Mouse (Mus musculus): ENCODE results near the gene Nr6a1. TPM values are rescaled to one million over a fixed set of nuclear protein-coding genes. Genes with fewer than 3 reads are reported as not detected.

Nr6a1 gene
- polyA plus RNA-seq, 1 experiment from 2014 or later: 3.3 TPM

GRCm38 (mm10) chr2:38695770-38696169, 231.7 kb downstream of the Nr6a1 start:
- 61% methylated on average over 9 of the region's 9 CpGs for WGBS
- Histone ChIP-seq H3K27me3 (ENCODE audit: control insufficient read depth, insufficient read depth, low read length) (no peaks in the 10 kb centered on the region), H3K4me1 (ENCODE audit: control insufficient read depth, insufficient read depth, low read length) (peaks cover 3% of the 10 kb centered on the region; the same call in 1 of the 2 replicates), H3K9me3 (ENCODE audit: control insufficient read depth, low read length) (no peaks in the 10 kb centered on the region), H3K27ac (ENCODE audit: low read depth, low read length) (no peak overlapping the region), H3K4me2 (ENCODE audit: low read depth, low read length) (no peak overlapping the region), H3K4me3 (ENCODE audit: low read depth, low read length) (no peak overlapping the region), H3K9ac (replicated peaks; ENCODE audit: low read depth, low read length) (no peak overlapping the region), H3K36me3 (ENCODE audit: control insufficient read depth, insufficient read depth, low read length) (no peaks in the 10 kb centered on the region)
- ATAC-seq (ENCODE audit: low read depth): no peak

DNA sequence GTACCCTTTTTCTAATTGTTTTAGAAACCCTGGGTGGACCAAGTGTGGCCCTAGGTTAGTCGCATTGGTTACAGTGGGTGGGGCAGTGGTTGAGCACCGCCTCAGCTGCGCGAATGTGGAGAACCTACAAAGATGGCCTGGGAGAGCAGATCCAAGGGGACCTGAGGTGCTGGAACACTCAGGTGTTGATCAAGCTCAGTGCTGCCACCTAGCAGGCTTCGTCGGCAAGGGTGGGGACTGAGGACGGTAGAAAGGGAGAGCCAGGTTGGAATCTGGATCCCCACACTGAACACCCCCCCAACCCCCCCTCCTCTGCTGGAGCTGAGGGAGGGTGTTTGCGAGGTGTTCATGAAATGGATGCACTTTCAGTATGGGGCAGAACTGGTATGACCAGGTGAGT, 235.9 kb downstream of the Nr6a1 start:
- Histone ChIP-seq H3K4me2 (ENCODE audit: low read depth, low read length) (no peak overlapping the region), H3K4me1 (ENCODE audit: control insufficient read depth, insufficient read depth, low read length) (peaks cover 12% of the 10 kb centered on the region), H3K27me3 (ENCODE audit: control insufficient read depth, insufficient read depth, low read length) (no peaks in the 10 kb centered on the region), H3K4me3 (ENCODE audit: low read depth, low read length) (no peak overlapping the region), H3K36me3 (ENCODE audit: control insufficient read depth, insufficient read depth, low read length) (no peaks in the 10 kb centered on the region), H3K9me3 (ENCODE audit: control insufficient read depth, low read length) (no peaks in the 10 kb centered on the region), H3K9ac (replicated peaks; ENCODE audit: low read depth, low read length) (no peak overlapping the region), H3K27ac (ENCODE audit: low read depth, low read length) (no peak overlapping the region)
- no peak for ATAC-seq (ENCODE audit: low read depth)
- WGBS: 31% methylated on average over 8 of the region's 8 CpGs

GRCm38 (mm10) chr2:38689881-38690280, 237.6 kb downstream of the Nr6a1 start:
- Histone ChIP-seq H3K9me3 (ENCODE audit: control insufficient read depth, low read length) (no peaks in the 10 kb centered on the region), H3K4me1 (ENCODE audit: control insufficient read depth, insufficient read depth, low read length) (peaks cover 12% of the 10 kb centered on the region), H3K9ac (replicated peaks; ENCODE audit: low read depth, low read length) (no peak overlapping the region), H3K36me3 (ENCODE audit: control insufficient read depth, insufficient read depth, low read length) (no peaks in the 10 kb centered on the region), H3K4me2 (ENCODE audit: low read depth, low read length) (no peak overlapping the region), H3K4me3 (ENCODE audit: low read depth, low read length) (no peak overlapping the region), H3K27ac (ENCODE audit: low read depth, low read length) (no peak overlapping the region), H3K27me3 (ENCODE audit: control insufficient read depth, insufficient read depth, low read length) (no peaks in the 10 kb centered on the region)
- no peak for ATAC-seq (ENCODE audit: low read depth)
- WGBS: 46% methylated on average over 1 of the region's 1 CpGs

GRCm38 (mm10) chr2:38688791-38689520, 238.5 kb downstream of the Nr6a1 start:
- ATAC-seq (ENCODE audit: low read depth): peak; percentile 84
- 2% methylated on average over 26 of the region's 29 CpGs for WGBS

GRCm38 (mm10) chr2:38685746-38686145, 241.7 kb downstream of the Nr6a1 start:
- no peak overlapping the region for H3K9ac ChIP-seq (replicated peaks; ENCODE audit: low read depth, low read length)
- H3K4me2 ChIP-seq (ENCODE audit: low read depth, low read length): no peak overlapping the region
- H3K4me3 ChIP-seq (ENCODE audit: low read depth, low read length): no peak overlapping the region
- no peaks in the 10 kb centered on the region for H3K36me3 ChIP-seq (ENCODE audit: control insufficient read depth, insufficient read depth, low read length)
- no peaks in the 10 kb centered on the region for H3K9me3 ChIP-seq (ENCODE audit: control insufficient read depth, low read length)
- no peaks in the 10 kb centered on the region for H3K27me3 ChIP-seq (ENCODE audit: control insufficient read depth, insufficient read depth, low read length)
- ATAC-seq (ENCODE audit: low read depth): no peak
- H3K4me1 ChIP-seq (ENCODE audit: control insufficient read depth, insufficient read depth, low read length): peaks cover 12% of the 10 kb centered on the region
- WGBS: 64% methylated on average over 3 of the region's 3 CpGs
- H3K27ac ChIP-seq (ENCODE audit: low read depth, low read length): no peak overlapping the region

More at GRCm38 (mm10) chr2:38688791-38689520, 238.5 kb downstream of the Nr6a1 start:
- peak overlapping the region; percentile 46 for H3K9ac ChIP-seq (replicated peaks; ENCODE audit: low read depth, low read length)
- H3K9me3 ChIP-seq (ENCODE audit: control insufficient read depth, low read length): no peaks in the 10 kb centered on the region
- peak overlapping the region; percentile 25; the same call in 1 of the 2 replicates for H3K4me3 ChIP-seq (ENCODE audit: low read depth, low read length)
- no peaks in the 10 kb centered on the region for H3K27me3 ChIP-seq (ENCODE audit: control insufficient read depth, insufficient read depth, low read length)
- H3K27ac ChIP-seq (ENCODE audit: low read depth, low read length): peak overlapping the region; percentile 34; the same call in 1 of the 2 replicates
- H3K36me3 ChIP-seq (ENCODE audit: control insufficient read depth, insufficient read depth, low read length): no peaks in the 10 kb centered on the region
- H3K4me1 ChIP-seq (ENCODE audit: control insufficient read depth, insufficient read depth, low read length): peaks cover 12% of the 10 kb centered on the region
- peak overlapping the region; percentile 55 for H3K4me2 ChIP-seq (ENCODE audit: low read depth, low read length)

DNA sequence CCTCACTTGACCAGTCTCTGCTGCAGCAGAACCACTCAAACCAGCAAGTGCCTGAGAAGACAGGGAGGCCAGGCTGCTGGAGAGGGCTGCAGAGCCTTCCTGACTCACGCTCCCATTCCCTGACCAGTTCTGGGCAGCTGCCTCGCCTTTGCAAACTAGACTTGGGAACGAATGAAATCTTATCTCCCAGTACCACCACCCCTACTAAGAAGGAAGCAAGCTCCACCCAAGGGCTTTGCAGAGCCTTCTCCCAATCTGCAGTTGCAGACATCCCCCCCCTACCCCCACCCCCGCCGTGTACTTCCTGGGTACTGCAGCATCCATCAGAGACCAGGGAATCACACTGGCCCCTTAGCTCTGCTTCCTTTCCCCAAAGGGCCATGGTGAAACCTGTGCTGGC, 244.4 kb downstream of the Nr6a1 start:
- Histone ChIP-seq H3K27ac (ENCODE audit: low read depth, low read length) (no peak overlapping the region), H3K4me3 (ENCODE audit: low read depth, low read length) (no peak overlapping the region), H3K9me3 (ENCODE audit: control insufficient read depth, low read length) (no peaks in the 10 kb centered on the region), H3K4me2 (ENCODE audit: low read depth, low read length) (no peak overlapping the region), H3K4me1 (ENCODE audit: control insufficient read depth, insufficient read depth, low read length) (peaks cover under 1% of the 10 kb centered on the region), H3K9ac (replicated peaks; ENCODE audit: low read depth, low read length) (no peak overlapping the region), H3K36me3 (ENCODE audit: control insufficient read depth, insufficient read depth, low read length) (no peaks in the 10 kb centered on the region), H3K27me3 (ENCODE audit: control insufficient read depth, insufficient read depth, low read length) (no peaks in the 10 kb centered on the region)
- 92% methylated on average over 5 of the region's 5 CpGs for WGBS
- no peak for ATAC-seq (ENCODE audit: low read depth)

GRCm38 (mm10) chr2:38682209-38682608, 245.3 kb downstream of the Nr6a1 start:
- Histone ChIP-seq H3K36me3 (ENCODE audit: control insufficient read depth, insufficient read depth, low read length) (no peaks in the 10 kb centered on the region), H3K9ac (replicated peaks; ENCODE audit: low read depth, low read length) (no peak overlapping the region), H3K27ac (ENCODE audit: low read depth, low read length) (no peak overlapping the region), H3K4me2 (ENCODE audit: low read depth, low read length) (no peak overlapping the region), H3K4me3 (ENCODE audit: low read depth, low read length) (no peak overlapping the region), H3K9me3 (ENCODE audit: control insufficient read depth, low read length) (no peaks in the 10 kb centered on the region), H3K4me1 (ENCODE audit: control insufficient read depth, insufficient read depth, low read length) (no peaks in the 10 kb centered on the region), H3K27me3 (ENCODE audit: control insufficient read depth, insufficient read depth, low read length) (no peaks in the 10 kb centered on the region)
- 93% methylated on average over 5 of the region's 5 CpGs for WGBS
- no peak for ATAC-seq (ENCODE audit: low read depth)

GRCm38 (mm10) chr2:38678947-38679346, 248.5 kb downstream of the Nr6a1 start:
- Histone ChIP-seq H3K4me3 (ENCODE audit: low read depth, low read length) (no peak overlapping the region), H3K4me1 (ENCODE audit: control insufficient read depth, insufficient read depth, low read length) (no peaks in the 10 kb centered on the region), H3K4me2 (ENCODE audit: low read depth, low read length) (no peak overlapping the region), H3K27me3 (ENCODE audit: control insufficient read depth, insufficient read depth, low read length) (no peaks in the 10 kb centered on the region), H3K9ac (replicated peaks; ENCODE audit: low read depth, low read length) (no peak overlapping the region), H3K27ac (ENCODE audit: low read depth, low read length) (no peak overlapping the region), H3K36me3 (ENCODE audit: control insufficient read depth, insufficient read depth, low read length) (no peaks in the 10 kb centered on the region), H3K9me3 (ENCODE audit: control insufficient read depth, low read length) (no peaks in the 10 kb centered on the region)
- ATAC-seq (ENCODE audit: low read depth): no peak

DNA sequence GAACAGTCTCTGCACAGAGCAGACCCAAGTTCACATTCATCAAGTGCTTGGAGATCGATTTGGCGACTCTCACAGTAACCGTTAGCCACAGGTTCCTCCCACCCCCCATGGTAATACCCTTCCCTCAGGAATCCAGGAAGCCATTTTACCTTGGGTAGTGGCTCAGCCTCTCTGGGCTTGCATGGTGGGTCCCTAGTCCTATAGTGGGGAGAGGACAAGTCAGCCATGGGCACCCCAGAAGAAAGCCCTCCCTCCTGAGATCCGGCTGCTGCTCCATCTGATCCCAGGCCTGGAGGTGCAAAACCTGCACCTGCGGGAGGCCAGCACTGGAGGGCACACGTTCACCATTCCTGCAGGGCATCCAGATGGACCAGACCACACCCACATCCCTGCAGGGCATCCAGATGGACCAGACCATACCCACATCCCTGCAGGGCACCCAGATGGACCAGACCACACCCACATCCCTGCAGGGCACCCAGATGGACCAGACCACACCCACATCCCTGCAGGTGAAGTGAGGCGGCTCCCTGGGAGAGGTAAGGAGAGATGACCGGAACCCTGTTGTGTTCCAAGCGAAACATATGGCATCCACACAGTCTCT, 252.0 kb downstream of the Nr6a1 start:
- Histone ChIP-seq H3K4me1 (ENCODE audit: control insufficient read depth, insufficient read depth, low read length) (no peaks in the 10 kb centered on the region), H3K9ac (replicated peaks; ENCODE audit: low read depth, low read length) (no peak overlapping the region), H3K9me3 (ENCODE audit: control insufficient read depth, low read length) (no peaks in the 10 kb centered on the region), H3K27ac (ENCODE audit: low read depth, low read length) (no peak overlapping the region), H3K4me2 (ENCODE audit: low read depth, low read length) (no peak overlapping the region), H3K27me3 (ENCODE audit: control insufficient read depth, insufficient read depth, low read length) (no peaks in the 10 kb centered on the region), H3K36me3 (ENCODE audit: control insufficient read depth, insufficient read depth, low read length) (no peaks in the 10 kb centered on the region), H3K4me3 (ENCODE audit: low read depth, low read length) (no peak overlapping the region)
- WGBS: 56% methylated on average over 9 of the region's 9 CpGs
- ATAC-seq (ENCODE audit: low read depth): peak; percentile 24; the same call in 1 of the 2 replicates
